Mouse (Mus musculus): ENCODE results near the gene Car3.

- no peak for TF ChIP-seq CTCF (IDR thresholded peaks at IDR 0.05)
- no peak for TF ChIP-seq POLR2A (IDR thresholded peaks at IDR 0.05; ENCODE audit: insufficient read depth, low read depth, low read length)
Measured at GRCm38 (mm10) chr3:14838936-14839335, 24.4 kb upstream of the Car3 start.
